Mouse (Mus musculus) liver, embryonic 14.5 days (tissue): ENCODE measurements around the gene Hist1h4m. TPM values are rescaled to one million over a fixed set of nuclear protein-coding genes. Genes with fewer than 3 reads are reported as not detected.
"Not testable (repeated sequence)": the region's sequence is repeated elsewhere in the genome, so short reads cannot be mapped to it uniquely, and the experiment has no call there.

Source experiments
- ATAC-seq: fragments of 200-750 bp; cut with Nextera tagmentation; 2 replicates; pipeline ENCODE4 v1.8.0; 2017; ENCODE audit warnings: moderate number of reproducible peaks, mild to moderate bottlenecking, moderate library complexity; ENCODE audit not compliant: insufficient read depth
- DNase-seq, 3 experiments: peaks; one replicate each; pipeline ENCODE4 v3.0.0-alpha.2; 2012 to 2013; ENCODE audit warnings: low read depth in 3 of 3, low spot score in 3 of 3
- H3K27ac ChIP-seq: fragments of 300-500 bp; sonication (generic); 2 replicates; pipeline ENCODE4 v1.5.1; 2014; ENCODE audit warnings: moderate library complexity, mild to moderate bottlenecking, control low read depth, inconsistent platforms
- H3K27me3 ChIP-seq: fragments of 300-500 bp; sonication (generic); 2 replicates; pipeline ENCODE4 v1.6.1; 2014; ENCODE audit warnings: mild to moderate bottlenecking, low read length, moderate library complexity; ENCODE audit not compliant: control insufficient read depth, insufficient read depth
- H3K36me3 ChIP-seq: fragments of 300-500 bp; sonication (generic); replicated peaks from 2 replicates; pipeline ENCODE4 v1.6.1; 2014; ENCODE audit warnings: low read depth; ENCODE audit not compliant: control insufficient read depth, insufficient read depth
- H3K4me1 ChIP-seq, 2 experiments: fragments of 200-500 bp in 1 of 2; fragments of 300-500 bp in 1 of 2; sonication (generic) in 1 of 2; replicated peaks; 2 replicates each; pipeline ENCODE4 v1.6.1; 2012 to 2014; ENCODE audit warnings: antibody characterized with exemption in 1 of 2, inconsistent platforms in 1 of 2, low read length in 1 of 2; ENCODE audit not compliant: control insufficient read depth in 2 of 2, insufficient read depth in 2 of 2
- H3K4me2 ChIP-seq: fragments of 300-500 bp; sonication (generic); 2 replicates; pipeline ENCODE4 v1.6.1; 2014; ENCODE audit warnings: low read depth, mild to moderate bottlenecking, control low read depth, moderate library complexity
- H3K4me3 ChIP-seq, 2 experiments: fragments of 200-500 bp in 1 of 2; fragments of 300-500 bp in 1 of 2; sonication (generic) in 1 of 2; 2 replicates each; pipeline ENCODE4 v1.5.1; 2012 to 2014; ENCODE audit warnings: low read depth in 2 of 2, low read length in 2 of 2, mild to moderate bottlenecking in 2 of 2, control low read depth in 1 of 2, inconsistent platforms in 1 of 2, moderate library complexity in 1 of 2; ENCODE audit not compliant: insufficient read depth in 1 of 2
- H3K9ac ChIP-seq: fragments of 300-500 bp; sonication (generic); replicated peaks from 2 replicates; pipeline ENCODE4 v1.6.1; 2014; ENCODE audit warnings: mild to moderate bottlenecking, control low read depth, moderate library complexity
- H3K9me3 ChIP-seq: fragments of 300-500 bp; sonication (generic); 2 replicates; pipeline ENCODE4 v1.6.1; 2016; ENCODE audit warnings: low read length, mixed read lengths; ENCODE audit not compliant: control insufficient read depth
- CTCF ChIP-seq: IDR thresholded peaks from 2 replicates; pipeline ENCODE4 v1.5.1; 2016; ENCODE audit warnings: antibody characterized with exemption, low read depth, control low read depth
- EP300 ChIP-seq: IDR thresholded peaks from 2 replicates; pipeline ENCODE4 v1.6.1; 2016; ENCODE audit warnings: antibody characterized with exemption, low read depth
- WGBS: fragments of 180-500 bp; shearing (Covaris S2); extraction: QIAGEN DNeasy Blood & Tissue Kit; methylation state at CpG from one replicate; pipeline ENCODE4 v1.1.7; 2014; ENCODE audit not compliant: insufficient replicate concordance; 5-methylcytosine and 5-hydroxymethylcytosine counted together
- polyA plus RNA-seq, 2 experiments: library from polyadenylated mRNA; depleted of rRNA in 1 of 2; stranded (reverse) in 1 of 2; unstranded in 1 of 2; fragments of >200 nt; fragmentation: Nextera tagmentation in 1 of 2; extraction: Ambion mirVana in 1 of 2; gene quantifications; 2 replicates each; pipeline versions ENCODE4 v1.2.1 to v1.2.3; 2012 to 2014

Gene Hist1h4m
- not detected in 2 replicates for polyA plus RNA-seq (2012; rRNA removed)
- polyA plus RNA-seq (2014; fragmentation: Nextera tagmentation; extraction: Ambion mirVana) = not detected in 2 replicates

- H3K4me2 ChIP-seq = peak within 1 kb of the TSS; percentile 38
- H3K9ac ChIP-seq = peak within 1 kb of the TSS; percentile 50; the same call in 1 of the 2 replicates
- not testable (repeated sequence) for H3K4me1 ChIP-seq, H3K36me3 ChIP-seq, H3K9me3 ChIP-seq, DNase-seq, H3K27me3 ChIP-seq
- no CpG with 5 or more reads among the region's 24 CpGs for WGBS
- peak within 1 kb of the TSS; percentile 72 for H3K27ac ChIP-seq
- peak within 1 kb of the TSS in 1 of 2 experiments; percentile 40; a peak in 1 of 4 replicates for H3K4me3 ChIP-seq
- ATAC-seq = peak; percentile 37
Observed at GRCm38 (mm10) chr13:21811539-21811938, at the start of gene Hist1h4m. TSS of gene Hist1h4m (plus strand) at chr13:21811746.

DNA sequence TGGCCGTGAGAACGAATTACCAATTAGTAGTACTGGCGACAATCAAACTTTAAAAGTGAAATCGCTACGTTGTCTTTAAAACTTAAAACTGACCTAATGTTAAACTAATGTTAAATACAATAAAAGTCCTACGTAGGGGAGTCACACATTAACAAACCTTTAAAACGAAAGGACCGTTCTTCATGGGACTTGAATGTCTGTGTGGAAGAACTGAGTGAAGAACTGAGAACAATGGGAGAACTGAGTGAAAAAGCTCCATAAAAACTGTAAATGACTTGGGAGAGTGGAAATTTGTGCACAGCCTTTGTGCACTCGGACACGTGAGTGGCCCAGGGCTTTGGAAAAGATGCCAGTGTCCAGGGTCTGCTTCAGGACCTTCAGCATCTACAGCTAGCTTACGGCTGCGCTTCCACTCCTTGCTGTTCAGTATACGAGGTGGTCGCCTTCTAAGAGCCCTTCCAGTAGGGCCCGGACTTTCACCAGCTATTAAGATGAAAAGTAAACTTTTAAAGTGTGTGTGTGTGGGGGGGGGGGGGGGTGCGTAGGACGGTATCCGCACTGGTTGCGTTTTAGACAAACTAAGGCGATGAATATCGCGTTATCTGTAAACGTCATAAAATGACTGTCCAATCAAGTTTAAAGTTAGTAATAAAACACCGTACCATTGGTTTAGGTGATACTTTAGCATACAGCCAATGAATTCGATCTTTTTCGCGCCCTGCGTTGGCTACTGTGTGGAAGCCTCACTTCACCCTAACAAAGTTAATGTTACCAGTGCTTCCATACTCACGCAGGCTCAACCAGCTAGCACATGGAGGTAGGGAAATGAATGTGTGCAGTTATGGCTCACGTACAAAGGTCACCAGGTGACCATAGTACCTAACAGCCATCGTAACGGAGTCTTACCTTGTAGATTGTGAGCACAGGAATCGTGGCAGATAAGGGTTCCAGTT is 32.5 kb upstream of the Hist1h4m start:
- H3K27ac ChIP-seq = peak overlapping the region; percentile 97
- H3K4me2 ChIP-seq = peak overlapping the region; percentile 90
- no peaks in the 10 kb centered on the region for H3K27me3 ChIP-seq
- 4% methylated on average over 33 of the region's 33 CpGs for whole genome bisulfite sequencing
- ATAC-seq (peak; percentile 65), DNase-seq (peak; percentile 88 to 92 (median 91))
- peak overlapping the region; percentile 98 for H3K9ac ChIP-seq
- TF ChIP-seq EP300 = no peak; the same call in none of the 2 replicates
- no peak for TF ChIP-seq CTCF
- peak overlapping the region; percentile 72 to 93 for H3K4me3 ChIP-seq
- H3K36me3 ChIP-seq = no peaks in the 10 kb centered on the region
- no peaks in the 10 kb centered on the region for H3K9me3 ChIP-seq
- H3K4me1 ChIP-seq = peaks cover 21 to 25% of the 10 kb centered on the region in 2 experiments

- Histone ChIP-seq H3K4me3 (peak within 1 kb of the TSS; percentile 72 to 93), H3K9ac (peak within 1 kb of the TSS; percentile 98), H3K27ac (peak within 1 kb of the TSS; percentile 97), H3K4me1 (peaks cover 29 to 33% of the 10 kb centered on the region in 2 experiments), H3K36me3 (no peaks in the 10 kb centered on the region), H3K4me2 (peak within 1 kb of the TSS; percentile 90), H3K9me3 (no peaks in the 10 kb centered on the region), H3K27me3 (no peaks in the 10 kb centered on the region)
- 0% methylated on average over 44 of the region's 44 CpGs for WGBS
- DNase-seq (peak; percentile 82 to 88 (median 87)), ATAC-seq (peak; percentile 47)
- TF ChIP-seq EP300 (peak; percentile 81), CTCF (no peak; the same call in 1 of the 2 replicates)
Observed at GRCm38 (mm10) chr13:21779767-21780731, 31.5 kb upstream of the Hist1h4m start, which contains the start of gene Hist1h1b. TSS of gene Hist1h1b (minus strand) at chr13:21780625.

DNA sequence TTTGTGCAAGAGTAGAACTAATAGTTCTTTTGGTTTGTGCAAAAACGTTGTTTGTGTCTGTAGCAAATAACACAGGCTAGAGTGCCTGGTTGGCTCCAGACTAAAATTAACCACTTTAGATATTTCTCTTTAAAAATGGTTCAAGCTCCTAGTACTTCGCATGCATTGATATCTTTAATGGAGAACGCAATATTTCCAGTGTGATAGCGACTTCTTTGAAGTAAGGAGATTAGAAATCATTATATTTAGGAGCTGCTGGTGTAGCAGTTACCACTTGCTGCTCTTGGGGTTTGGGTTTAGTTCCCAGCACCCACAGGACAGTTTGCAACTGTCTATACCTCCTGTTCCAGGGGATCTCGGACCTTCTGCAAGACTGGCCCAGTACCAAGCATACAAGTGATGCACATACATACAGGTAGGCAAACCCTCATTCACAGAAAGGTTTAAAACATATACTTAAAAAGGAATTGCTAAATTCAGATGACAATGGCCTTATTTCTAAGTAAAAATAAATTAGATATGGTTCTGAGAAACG is 30.5 kb upstream of the Hist1h4m start:
- WGBS = 33% methylated on average over 6 of the region's 6 CpGs
- H3K9ac ChIP-seq = peak overlapping the region; percentile 98
- H3K27me3 ChIP-seq = no peaks in the 10 kb centered on the region
- H3K9me3 ChIP-seq = no peaks in the 10 kb centered on the region
- no peaks in the 10 kb centered on the region for H3K36me3 ChIP-seq
- DNase-seq (peak in 1 of 3 experiments; percentile 43), ATAC-seq (no peak)
- peak overlapping the region; percentile 11 to 72; a peak in 3 of 4 replicates for H3K4me3 ChIP-seq
- TF ChIP-seq CTCF = no peak
- TF ChIP-seq EP300 = no peak
- peak overlapping the region; percentile 97 for H3K27ac ChIP-seq
- peaks cover 38 to 40% of the 10 kb centered on the region in 2 experiments for H3K4me1 ChIP-seq
- H3K4me2 ChIP-seq = peak overlapping the region; percentile 90
